Mouse (Mus musculus) erythroblast, embryonic 14.5 days (primary cell): ENCODE measurements around the gene Elob.

Experiments used
- GATA1 ChIP-seq: IDR thresholded peaks from 2 replicates; pipeline ENCODE4 v1.6.1; 2012; ENCODE audit warnings: low read length, inconsistent platforms, mixed read lengths
- TAL1 ChIP-seq: IDR thresholded peaks from 3 replicates; pipeline ENCODE4 v1.6.1; 2012; ENCODE audit warnings: low read length, inconsistent platforms, mixed read lengths

DNA sequence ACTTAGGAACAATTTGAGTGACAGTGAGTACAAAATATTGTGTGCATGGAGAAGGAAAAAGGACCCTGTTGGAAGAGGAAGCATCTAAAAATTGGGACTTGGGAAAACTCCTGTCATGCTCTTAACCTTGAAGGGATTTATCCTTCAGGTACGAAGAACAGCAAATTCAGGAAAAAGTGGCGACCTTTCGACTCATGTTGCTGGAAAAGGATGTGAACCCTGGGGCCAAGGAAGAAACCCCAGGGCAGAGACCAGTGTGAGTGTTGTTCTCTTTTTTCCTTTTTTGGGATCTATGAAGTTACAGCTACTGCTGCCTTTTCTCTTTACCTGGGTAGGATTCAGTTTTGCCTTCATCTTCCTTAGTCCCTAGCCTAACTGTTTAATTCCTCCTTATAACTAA is 21.0 kb downstream of the Elob start:
- no peak for TF ChIP-seq GATA1
- no peak for TF ChIP-seq TAL1
